Mouse (Mus musculus) kidney, adult 2 months (tissue): ENCODE measurements around the gene Fbxl17.

ENCODE experiments used
- CTCF ChIP-seq: fragments of 200-500 bp; conservative IDR thresholded peaks from 2 replicates; pipeline ENCODE4 v1.5.1; 2011; ENCODE audit warnings: low read depth, mild to moderate bottlenecking, control low read depth, low read length, moderate library complexity, mixed read lengths; ENCODE audit not compliant: insufficient read depth, insufficient read length
- POLR2A ChIP-seq: fragments of 200-500 bp; IDR thresholded peaks from one replicate; pipeline ENCODE4 v1.6.1; 2011; ENCODE audit warnings: low read depth, low read length, control low read depth

- no peak for TF ChIP-seq POLR2A
- TF ChIP-seq CTCF: no peak
Measured at GRCm38 (mm10) chr17:63122427-63122826, 377.4 kb downstream of the Fbxl17 start.
